Mouse (Mus musculus) hindbrain, embryonic 14.5 days (tissue): Measurements from ENCODE around the gene Tmpo. TPM values are rescaled to one million over a fixed set of nuclear protein-coding genes. Genes with fewer than 3 reads are reported as not detected.

Experiments used
- ATAC-seq: fragments of 200-750 bp; cut with Nextera tagmentation; 2 replicates; pipeline ENCODE4 v1.8.0; 2017; ENCODE audit warnings: moderate number of reproducible peaks, mild to moderate bottlenecking, moderate TSS enrichment, moderate library complexity; ENCODE audit not compliant: low FRiP score
- DNase-seq: peaks from one replicate; pipeline ENCODE4 v3.0.0-alpha.2; 2015; ENCODE audit warnings: low spot score
- H3K27ac ChIP-seq: fragments of 300-500 bp; sonication (generic); 2 replicates; pipeline ENCODE4 v1.5.1; 2014; ENCODE audit warnings: mild to moderate bottlenecking, moderate library complexity
- H3K27me3 ChIP-seq: fragments of 300-500 bp; sonication (generic); 2 replicates; pipeline ENCODE4 v1.6.1; 2014; ENCODE audit warnings: mild to moderate bottlenecking, low read length, mixed read lengths; ENCODE audit not compliant: control insufficient read depth, insufficient read depth
- H3K36me3 ChIP-seq: fragments of 300-500 bp; sonication (generic); replicated peaks from 2 replicates; pipeline ENCODE4 v1.6.1; 2014; ENCODE audit not compliant: control insufficient read depth, insufficient read depth
- H3K4me1 ChIP-seq: fragments of 300-500 bp; sonication (generic); replicated peaks from 2 replicates; pipeline ENCODE4 v1.6.1; 2014; ENCODE audit warnings: antibody characterized with exemption, low read length, mixed read lengths; ENCODE audit not compliant: control insufficient read depth, insufficient read depth
- H3K4me2 ChIP-seq: fragments of 300-500 bp; sonication (generic); replicated peaks from 2 replicates; pipeline ENCODE4 v1.6.1; 2014; ENCODE audit warnings: mild to moderate bottlenecking, moderate library complexity
- H3K4me3 ChIP-seq: fragments of 300-500 bp; sonication (generic); replicated peaks from 2 replicates; pipeline ENCODE4 v1.5.1; 2014; ENCODE audit warnings: mild to moderate bottlenecking, low read length
- H3K9ac ChIP-seq: fragments of 300-500 bp; sonication (generic); 2 replicates; pipeline ENCODE4 v1.6.1; 2014
- H3K9me3 ChIP-seq: fragments of 300-500 bp; sonication (generic); 2 replicates; pipeline ENCODE4 v1.6.1; 2016; ENCODE audit warnings: low read length; ENCODE audit not compliant: control insufficient read depth
- WGBS: fragments of 180-500 bp; shearing (Covaris S2); extraction: QIAGEN DNeasy Blood & Tissue Kit; methylation state at CpG from one replicate; pipeline ENCODE4 v1.1.7; 2014; 5-methylcytosine and 5-hydroxymethylcytosine counted together
- polyA plus RNA-seq: library from polyadenylated mRNA; unstranded; fragments of >200 nt; fragmentation: Nextera tagmentation; extraction: Ambion mirVana; gene quantifications from 2 replicates; pipeline ENCODE4 v1.2.1, GENCODE M21; 2014

Tmpo gene
- polyA plus RNA-seq, 1 experiment from 2014 or later = 111 TPM

GRCm38 (mm10) chr10:91128551-91129160 is 52.5 kb downstream of the Tmpo start:
- no peaks in the 10 kb centered on the region for H3K9me3 ChIP-seq
- no peak overlapping the region for H3K4me2 ChIP-seq
- WGBS = 85% methylated on average over 1 of the region's 1 CpGs
- H3K4me3 ChIP-seq = no peak overlapping the region
- no peak overlapping the region for H3K9ac ChIP-seq
- no peaks in the 10 kb centered on the region for H3K36me3 ChIP-seq
- ATAC-seq = no peak
- no peak for DNase-seq
- H3K27ac ChIP-seq = no peak overlapping the region
- H3K4me1 ChIP-seq = no peaks in the 10 kb centered on the region
- H3K27me3 ChIP-seq = no peaks in the 10 kb centered on the region

GRCm38 (mm10) chr10:91127395-91127794 is 53.7 kb downstream of the Tmpo start:
- DNase-seq (no peak), ATAC-seq (no peak)
- Histone ChIP-seq H3K9ac (no peak overlapping the region), H3K27me3 (no peaks in the 10 kb centered on the region), H3K4me1 (peaks cover 6% of the 10 kb centered on the region), H3K36me3 (no peaks in the 10 kb centered on the region), H3K9me3 (no peaks in the 10 kb centered on the region), H3K4me2 (no peak overlapping the region), H3K27ac (no peak overlapping the region), H3K4me3 (no peak overlapping the region)
- 79% methylated on average over 2 of the region's 2 CpGs for WGBS

- Histone ChIP-seq H3K9me3 (no peaks in the 10 kb centered on the region), H3K9ac (no peak overlapping the region), H3K36me3 (peaks cover 4% of the 10 kb centered on the region), H3K4me3 (no peak overlapping the region), H3K4me2 (no peak overlapping the region), H3K27me3 (no peaks in the 10 kb centered on the region), H3K4me1 (peaks cover 12% of the 10 kb centered on the region), H3K27ac (no peak overlapping the region)
- WGBS = 74% methylated on average over 10 of the region's 10 CpGs
- ATAC-seq (no peak), DNase-seq (no peak)
Measured at GRCm38 (mm10) chr10:91126618-91127355, 54.3 kb downstream of the Tmpo start.

- no peaks in the 10 kb centered on the region for H3K9me3 ChIP-seq
- H3K4me2 ChIP-seq = peak within 1 kb of the TSS; percentile 96
- H3K4me3 ChIP-seq = peak within 1 kb of the TSS; percentile 100
- peak; percentile 99 for DNase-seq
- WGBS = 13% methylated on average over 59 of the region's 59 CpGs
- ATAC-seq = peak; percentile 100
- H3K9ac ChIP-seq = peak within 1 kb of the TSS; percentile 100
- peaks cover 15% of the 10 kb centered on the region for H3K4me1 ChIP-seq
- peak within 1 kb of the TSS; percentile 97 for H3K27ac ChIP-seq
- H3K27me3 ChIP-seq = no peaks in the 10 kb centered on the region
- peaks cover 28% of the 10 kb centered on the region for H3K36me3 ChIP-seq
Measured at GRCm38 (mm10) chr10:91123828-91124822, 57.0 kb downstream of the Tmpo start, which contains the start of gene Slc25a3. Slc25a3 (minus strand) TSS chr10:91124059.

- Histone ChIP-seq H3K27ac (peak overlapping the region; percentile 97), H3K4me3 (peak overlapping the region; percentile 100), H3K4me2 (peak overlapping the region; percentile 96), H3K9me3 (no peaks in the 10 kb centered on the region), H3K27me3 (no peaks in the 10 kb centered on the region), H3K36me3 (peaks cover 35% of the 10 kb centered on the region), H3K4me1 (peaks cover 15% of the 10 kb centered on the region), H3K9ac (peak overlapping the region; percentile 100)
- WGBS = under 1% methylated on average over 43 of the region's 44 CpGs
- DNase-seq (no peak), ATAC-seq (peak; percentile 39)
Measured at GRCm38 (mm10) chr10:91123281-91123827, 57.8 kb downstream of the Tmpo start.

- 36% methylated on average over 6 of the region's 6 CpGs for WGBS
- Histone ChIP-seq H3K4me3 (peak overlapping the region; percentile 100), H3K27ac (no peak overlapping the region), H3K9ac (peak overlapping the region; percentile 100), H3K9me3 (no peaks in the 10 kb centered on the region), H3K4me1 (peaks cover 15% of the 10 kb centered on the region), H3K27me3 (no peaks in the 10 kb centered on the region), H3K36me3 (peaks cover 43% of the 10 kb centered on the region), H3K4me2 (peak overlapping the region; percentile 96)
- ATAC-seq = no peak
- DNase-seq = no peak
Measured at GRCm38 (mm10) chr10:91122646-91123045, 58.5 kb downstream of the Tmpo start.

- Histone ChIP-seq H3K27ac (no peak overlapping the region), H3K4me3 (no peak overlapping the region), H3K9ac (no peak overlapping the region), H3K27me3 (no peaks in the 10 kb centered on the region), H3K36me3 (peaks cover 93% of the 10 kb centered on the region), H3K4me2 (no peak overlapping the region), H3K4me1 (peaks cover 5% of the 10 kb centered on the region), H3K9me3 (peaks cover 10% of the 10 kb centered on the region; the same call in 1 of the 2 replicates)
- no peak for ATAC-seq
- no peak for DNase-seq
- 96% methylated on average over 12 of the region's 12 CpGs for WGBS
Measured at GRCm38 (mm10) chr10:91116958-91117357, 64.2 kb downstream of the Tmpo start.

GRCm38 (mm10) chr10:91109841-91110240 is 71.3 kb downstream of the Tmpo start:
- DNase-seq (no peak), ATAC-seq (no peak)
- H3K4me2 ChIP-seq = no peak overlapping the region
- WGBS = 80% methylated on average over 4 of the region's 4 CpGs
- no peak overlapping the region for H3K9ac ChIP-seq
- no peaks in the 10 kb centered on the region for H3K27me3 ChIP-seq
- H3K4me1 ChIP-seq = no peaks in the 10 kb centered on the region
- no peak overlapping the region for H3K27ac ChIP-seq
- H3K4me3 ChIP-seq = no peak overlapping the region
- peaks cover 10% of the 10 kb centered on the region; the same call in 1 of the 2 replicates for H3K9me3 ChIP-seq
- H3K36me3 ChIP-seq = peaks cover 27% of the 10 kb centered on the region
